Mouse (Mus musculus) lung, adult 18-20 months (tissue): ENCODE results near the gene Col11a1.

Experiments
- DNase-seq, 2 experiments: peaks; one replicate each; pipeline ENCODE4 v3.0.0; 2022; ENCODE audit warnings: mixed read lengths in 2 of 2

The Col11a1 gene

GRCm38 (mm10) chr3:114029971-114030635 is at the start of gene Col11a1:
Gene Col11a1, plus strand, starts transcription at chr3:114030540.
- peak in 1 of 2 experiments; percentile 0 for DNase-seq

- no peak for DNase-seq
Measured at GRCm38 (mm10) chr3:113990936-113991335, 39.4 kb upstream of the Col11a1 start.

DNA sequence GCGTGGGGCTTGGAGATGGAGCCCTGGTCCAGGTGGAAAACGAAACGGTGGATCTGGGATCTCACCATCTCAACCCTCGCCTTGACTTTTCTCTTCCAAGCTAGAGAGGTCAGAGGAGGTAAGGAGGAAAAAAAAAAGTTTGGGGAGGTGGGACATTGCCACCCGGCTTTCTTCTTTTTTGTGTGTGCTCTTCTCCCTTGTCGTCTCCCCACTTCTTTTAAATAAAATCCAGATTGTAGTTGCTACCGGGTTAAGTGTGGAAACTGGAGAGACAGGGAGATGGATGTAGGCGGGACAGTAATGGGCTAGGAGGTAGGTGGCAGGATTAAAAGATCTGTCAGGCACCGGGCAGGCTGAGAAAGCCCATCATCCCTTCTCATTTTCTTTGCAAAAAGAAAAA is 546 bp downstream of the Col11a1 start:
- no peak for DNase-seq

DNA sequence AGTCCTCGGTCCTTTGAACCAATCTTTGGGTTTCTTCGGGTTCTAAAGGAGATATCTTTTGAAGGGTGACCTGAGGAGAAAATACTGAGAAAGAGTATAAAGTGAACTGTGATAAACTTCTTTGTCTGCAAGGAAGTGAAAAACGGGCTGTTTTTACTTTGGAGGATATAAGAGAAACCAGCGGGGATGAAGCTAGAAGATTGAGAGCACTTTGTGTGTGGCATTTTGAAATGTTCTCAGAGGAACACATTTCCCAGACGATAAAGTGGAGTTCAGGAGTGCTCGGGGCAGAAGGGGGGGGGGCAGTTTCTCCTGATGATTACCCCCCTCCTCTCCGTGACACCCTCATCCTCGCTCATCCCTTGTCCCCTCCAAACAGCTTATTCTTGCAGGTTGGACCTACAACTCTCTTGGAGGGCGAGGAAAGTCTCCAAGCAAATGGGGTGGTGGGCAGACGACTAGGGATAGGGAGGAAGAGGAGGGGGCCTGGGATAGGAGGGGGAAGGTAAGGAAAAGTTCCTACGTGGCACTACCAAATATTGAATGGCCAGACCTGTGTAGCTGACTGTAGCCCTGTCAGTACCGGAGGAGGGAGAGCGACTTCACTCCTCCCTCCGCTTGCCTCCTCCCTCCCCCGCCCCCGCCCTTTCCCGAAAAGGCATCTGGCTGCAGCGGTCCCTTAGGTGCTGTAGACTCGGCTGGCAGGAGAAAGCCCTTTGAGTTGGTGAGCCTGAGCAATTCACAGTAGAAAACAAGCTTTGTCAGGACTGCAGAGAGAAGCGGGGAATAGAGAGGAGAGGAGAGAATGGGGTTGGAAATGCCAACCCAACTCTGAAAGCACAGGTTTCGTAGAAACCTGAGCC is 1.2 kb downstream of the Col11a1 start:
- no peak for DNase-seq

- no peak for DNase-seq
Measured at GRCm38 (mm10) chr3:114032333-114032732, 2.0 kb downstream of the Col11a1 start.

GRCm38 (mm10) chr3:114052406-114052805 is 22.1 kb downstream of the Col11a1 start:
- DNase-seq = no peak

DNA sequence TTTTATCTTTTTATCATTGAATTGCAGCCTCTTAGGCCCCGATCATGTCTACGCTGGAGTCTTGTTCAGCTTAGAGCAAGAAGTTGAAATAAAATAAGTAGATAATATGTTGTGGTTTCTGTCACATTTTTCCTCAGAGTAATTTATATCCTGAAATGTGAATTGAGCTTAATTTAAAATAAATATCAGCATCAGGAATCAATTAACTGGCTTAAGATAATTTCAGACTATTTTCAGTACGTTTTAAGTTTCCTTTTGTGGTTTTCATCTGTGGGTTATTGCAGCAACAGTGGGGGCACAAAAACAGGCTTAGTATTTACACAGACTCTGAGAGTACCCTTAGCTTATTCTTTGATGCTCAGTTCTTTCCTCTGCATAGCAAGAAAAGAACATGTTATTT is 23.2 kb downstream of the Col11a1 start:
- DNase-seq = no peak

GRCm38 (mm10) chr3:114065123-114065522 is 34.8 kb downstream of the Col11a1 start:
- DNase-seq = no peak

- DNase-seq = no peak
Measured at GRCm38 (mm10) chr3:114065587-114065986, 35.2 kb downstream of the Col11a1 start.

- no peak for DNase-seq
Measured at GRCm38 (mm10) chr3:114099335-114099734, 69.0 kb downstream of the Col11a1 start.

GRCm38 (mm10) chr3:114107099-114107498 is 76.8 kb downstream of the Col11a1 start:
- DNase-seq = no peak

- DNase-seq = no peak
Measured at GRCm38 (mm10) chr3:114147140-114147539, 116.8 kb downstream of the Col11a1 start.

GRCm38 (mm10) chr3:114197964-114198750 is 167.8 kb downstream of the Col11a1 start:
- no peak for DNase-seq

DNA sequence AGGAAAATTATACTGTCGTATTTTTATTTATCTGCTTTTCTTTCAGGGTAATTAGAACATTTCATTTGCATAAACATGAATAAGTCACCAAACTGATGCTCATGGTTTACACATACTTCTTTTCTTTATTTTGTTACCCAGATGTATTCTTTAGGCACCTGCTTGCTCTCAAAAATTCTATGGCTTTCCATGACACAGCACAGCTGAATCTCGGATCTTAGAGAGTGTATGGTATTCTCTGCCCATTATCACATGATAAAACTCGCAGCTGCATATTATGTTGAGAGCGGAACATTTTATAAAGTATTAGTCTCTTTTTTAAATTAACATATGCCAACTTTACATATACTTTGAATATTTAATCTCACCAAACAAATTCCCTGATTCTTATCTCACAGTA is 181.9 kb downstream of the Col11a1 start:
- DNase-seq = no peak

DNA sequence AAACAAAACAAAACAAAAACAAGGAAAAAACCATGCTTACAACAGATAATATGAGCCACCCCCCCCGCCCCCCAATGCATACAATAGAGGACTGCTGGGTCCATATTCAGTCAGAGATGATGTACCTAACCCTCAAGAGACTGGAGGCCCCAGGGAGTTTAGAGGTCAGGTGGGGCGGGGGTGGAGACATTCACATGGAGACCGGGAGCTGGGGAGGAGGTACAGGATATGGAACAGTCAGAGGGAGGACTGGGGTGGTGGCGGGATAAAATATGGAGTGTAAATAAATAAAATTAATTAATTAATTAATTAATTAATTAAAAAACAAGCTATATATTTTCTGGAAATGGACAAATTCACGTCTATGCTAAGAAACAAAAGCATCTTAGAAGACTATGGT is 185.8 kb downstream of the Col11a1 start:
- no peak for DNase-seq

DNA sequence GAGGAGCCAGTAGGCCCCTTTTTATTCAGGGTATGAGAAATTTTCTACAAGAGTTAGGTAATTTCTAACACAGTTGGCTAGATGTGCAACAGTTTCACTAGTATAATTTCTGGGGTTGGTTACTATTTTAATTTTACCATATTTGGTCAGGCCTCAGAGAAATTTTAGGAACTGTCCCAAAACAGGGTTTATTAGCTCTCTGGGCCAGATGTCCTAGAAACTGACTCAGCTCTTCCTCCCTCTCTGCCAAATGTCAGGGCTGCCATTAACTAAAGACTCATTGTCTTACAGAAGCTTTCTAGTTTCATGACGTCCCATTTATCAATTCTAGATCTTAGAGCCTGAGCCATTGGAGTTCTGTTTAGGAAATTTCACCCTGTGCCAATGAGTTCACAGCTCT is 199.2 kb downstream of the Col11a1 start:
- DNase-seq = no peak
